In the genomic region with DNA sequence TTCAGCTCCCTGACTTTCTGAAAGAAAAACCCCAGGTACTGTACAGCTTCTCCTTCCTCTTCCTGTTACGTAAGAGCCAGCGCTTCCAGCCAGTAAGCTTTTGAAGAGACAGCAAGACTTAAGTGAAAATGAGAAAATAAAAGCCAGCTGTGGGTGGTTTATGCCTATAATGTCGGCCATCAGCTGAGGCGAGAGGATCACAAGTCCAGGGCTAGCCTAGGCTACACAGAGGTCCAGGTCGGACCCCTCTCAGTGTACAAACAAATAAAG, we compare ENCODE assay signal across 18 mouse cellular contexts. TPM values are rescaled to one million over a fixed set of nuclear protein-coding genes. Genes with fewer than 3 reads are reported as not detected.
A peak's percentile ranks its signal among the peaks of the same experiment; 100 is the strongest.
DNase-seq lines count a peak whose midpoint lies in the region; ATAC-seq and TF ChIP-seq lines count a peak whose summit lies in the region.
"Had no signal": no experiment of that assay in that cellular context is flagged by ENCODE, and none has a peak within 500 bp of the region (broad histone marks: within the 10 kb centered on the region; RNA-seq: fewer than 3 reads in every experiment).

No protein-coding gene starts in this region.

- intact Hi-C loops in left cerebral cortex, adult 2 months (cut with DNase I) = no loop called here
- intact Hi-C loops in left cerebral cortex, postnatal 14 days (cut with DNase I) = no loop called here

- no peak for TF ChIP-seq CTCF in left cerebral cortex, adult 2 months (IDR thresholded peaks at IDR 0.05)

- DNase-seq in left cerebral cortex, adult 2 months (ENCODE audit: extremely low spot score in 1 of 2, low spot score in 2 of 2) = no peak
- no peak for DNase-seq in left cerebral cortex, postnatal 14 days (ENCODE audit: low spot score in 2 of 2)
- peak; percentile 28 for DNase-seq in CD4-positive, CD25-positive, alpha-beta regulatory T cell, adult 2 months (ENCODE audit: low read depth, low spot score)
- peak; percentile 51 for DNase-seq in brain, adult 2 months (ENCODE audit: low read depth, low spot score)
- no peak for DNase-seq in urinary bladder, postnatal 36 days (ENCODE audit: low spot score in 2 of 2)
- DNase-seq in kidney, adult 8-10 months = no peak
- DNase-seq: cerebellum, adult 9-10 months; layer of hippocampus, postnatal 36 days; lung, adult 2 months; thymus, postnatal 36 days had no signal

- peak overlapping the region; percentile 75 for H3K27ac ChIP-seq in left cerebral cortex, adult 2 months
- H3K27ac ChIP-seq: embryonic facial prominence, embryonic 13.5 days; forebrain, embryonic 15.5 days; heart, embryonic 15.5 days; hindbrain, embryonic 10.5 days; midbrain, embryonic 10.5 days; neural tube, embryonic 13.5 days had no signal

- no peak overlapping the region for H3K4me3 ChIP-seq in left cerebral cortex, adult 2 months
- H3K4me3 ChIP-seq: embryonic facial prominence, embryonic 13.5 days; forebrain, embryonic 15.5 days; heart, embryonic 15.5 days; hindbrain, embryonic 10.5 days; midbrain, embryonic 10.5 days; neural tube, embryonic 13.5 days had no signal

- peak; percentile 73 for ATAC-seq in megakaryocyte, adult 5-6 weeks (ENCODE audit: poor library complexity, severe bottlenecking)
- no peak for ATAC-seq in megakaryocyte-erythroid progenitor cell, adult 5-6 weeks (replicated peaks; ENCODE audit: low FRiP score, low TSS enrichment, poor library complexity, severe bottlenecking)
- ATAC-seq: forebrain, embryonic 15.5 days had no signal

RNA-seq across cellular contexts. Expression of a gene that starts 15.2 kb away (rescaled TPM):
- 10 to 100 TPM; 13.2 to 13.8 TPM for total RNA-seq in left cerebral cortex, adult 2 months (2021)
- total RNA-seq in left cerebral cortex, postnatal 14 days (2021) = 10 to 100 TPM; 12.1 to 14.5 TPM
- total RNA-seq in megakaryocyte, adult 5-6 weeks (2015) = 1.0 and 1.4 TPM in 2 replicates
- 2.2 and 8.9 TPM in 2 replicates for total RNA-seq in megakaryocyte, adult 5-6 weeks (2017)
- 5.0 and 12.8 TPM in 2 replicates for total RNA-seq in megakaryocyte-erythroid progenitor cell, adult 5-6 weeks (2014; fragmentation: Nextera tagmentation)
- total RNA-seq in megakaryocyte-erythroid progenitor cell, adult 5-6 weeks (2017) = 6.6 and 8.2 TPM in 2 replicates

RNA-seq across cellular contexts. Expression of a gene that starts 42.1 kb away (rescaled TPM):
- 10 to 100 TPM; 59.2 to 66.9 TPM for total RNA-seq in left cerebral cortex, adult 2 months (2021)
- total RNA-seq in left cerebral cortex, postnatal 14 days (2021) = 10 to 100 TPM; 43.8 to 47.2 TPM
- total RNA-seq in megakaryocyte, adult 5-6 weeks (2015) = 16.8 and 19.0 TPM in 2 replicates
- 19.9 and 22.2 TPM in 2 replicates for total RNA-seq in megakaryocyte, adult 5-6 weeks (2017)
- 45.4 and 46.7 TPM in 2 replicates for total RNA-seq in megakaryocyte-erythroid progenitor cell, adult 5-6 weeks (2014; fragmentation: Nextera tagmentation)
- total RNA-seq in megakaryocyte-erythroid progenitor cell, adult 5-6 weeks (2017) = 56.0 and 60.5 TPM in 2 replicates

RNA-seq across cellular contexts. Expression of a gene that starts 56.3 kb away (rescaled TPM):
- total RNA-seq in left cerebral cortex, adult 2 months (2021) = 10 to 100 TPM; 34.0 to 34.1 TPM
- total RNA-seq in left cerebral cortex, postnatal 14 days (2021) = 10 to 100 TPM; 36.1 to 40.8 TPM
- total RNA-seq in megakaryocyte, adult 5-6 weeks (2015) = 14.9 and 18.5 TPM in 2 replicates
- 8.2 and 12.4 TPM in 2 replicates for total RNA-seq in megakaryocyte, adult 5-6 weeks (2017)
- total RNA-seq in megakaryocyte-erythroid progenitor cell, adult 5-6 weeks (2014; fragmentation: Nextera tagmentation) = 12.1 and 17.6 TPM in 2 replicates
- total RNA-seq in megakaryocyte-erythroid progenitor cell, adult 5-6 weeks (2017) = 4.8 and 7.9 TPM in 2 replicates

Comparison
In these comparisons a context has a peak if more than half of its experiments do, and no peak if none do; other contexts are left out.
1. DNase-seq: peak in CD4-positive, CD25-positive, alpha-beta regulatory T cell, adult 2 months (single experiment) and brain, adult 2 months (single experiment); none in left cerebral cortex, adult 2 months (0 of 2), left cerebral cortex, postnatal 14 days (0 of 2), urinary bladder, postnatal 36 days (0 of 2) and kidney, adult 8-10 months (0 of 2).